Mouse (Mus musculus): Measurements from ENCODE around the gene Fcgr1. TPM values are rescaled to one million over a fixed set of nuclear protein-coding genes. Genes with fewer than 3 reads are reported as not detected.
"Not testable (repeated sequence)": the region's sequence is repeated elsewhere in the genome, so short reads cannot be mapped to it uniquely, and the experiment has no call there.

The Fcgr1 gene
- polyA plus RNA-seq, 1 experiment from 2014 or later = 0.56 TPM

DNA sequence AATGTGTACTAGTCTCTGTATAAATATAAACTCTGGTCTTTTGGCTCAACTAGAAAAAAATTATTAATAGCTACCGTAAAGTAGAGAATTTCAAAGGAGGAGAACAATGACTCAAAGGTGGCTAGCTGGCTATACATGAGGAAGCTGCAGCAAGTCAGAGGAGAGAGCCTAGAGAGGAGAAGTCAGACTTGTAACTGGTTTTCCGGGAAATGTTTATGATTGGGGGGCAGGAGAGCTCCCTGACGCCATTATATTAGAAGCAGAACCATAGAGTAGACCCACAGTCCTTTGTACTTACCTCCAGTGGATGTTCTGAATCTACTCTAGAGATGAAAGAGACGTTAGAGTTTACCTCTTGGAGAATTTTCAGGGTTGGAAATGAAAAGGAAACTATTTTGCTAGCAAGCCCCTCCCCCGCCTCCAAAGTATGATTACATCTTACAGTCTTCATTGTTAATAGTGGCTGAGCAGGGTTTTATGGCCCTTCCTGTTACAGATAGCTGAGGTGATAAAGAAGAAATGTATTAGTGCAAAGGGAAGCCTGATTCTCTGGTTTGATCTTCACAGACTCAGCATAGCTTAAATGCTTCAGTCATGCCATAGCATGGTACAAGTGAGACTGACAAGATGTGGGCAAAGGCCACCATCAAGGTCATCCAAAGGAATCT lies 37.7 kb downstream of the Fcgr1 start:
- ATAC-seq = no peak
- whole genome bisulfite sequencing = 86% methylated on average over 5 of the region's 5 CpGs
- H3K4me2 ChIP-seq = no peak overlapping the region
- no peaks in the 10 kb centered on the region for H3K27me3 ChIP-seq
- no peak overlapping the region for H3K27ac ChIP-seq
- no peak overlapping the region for H3K9ac ChIP-seq
- no peaks in the 10 kb centered on the region for H3K36me3 ChIP-seq (ENCODE audit: poor library complexity, severe bottlenecking)
- H3K9me3 ChIP-seq (replicated peaks) = no peaks in the 10 kb centered on the region
- no peak overlapping the region for H3K4me3 ChIP-seq
- no peaks in the 10 kb centered on the region for H3K4me1 ChIP-seq

DNA sequence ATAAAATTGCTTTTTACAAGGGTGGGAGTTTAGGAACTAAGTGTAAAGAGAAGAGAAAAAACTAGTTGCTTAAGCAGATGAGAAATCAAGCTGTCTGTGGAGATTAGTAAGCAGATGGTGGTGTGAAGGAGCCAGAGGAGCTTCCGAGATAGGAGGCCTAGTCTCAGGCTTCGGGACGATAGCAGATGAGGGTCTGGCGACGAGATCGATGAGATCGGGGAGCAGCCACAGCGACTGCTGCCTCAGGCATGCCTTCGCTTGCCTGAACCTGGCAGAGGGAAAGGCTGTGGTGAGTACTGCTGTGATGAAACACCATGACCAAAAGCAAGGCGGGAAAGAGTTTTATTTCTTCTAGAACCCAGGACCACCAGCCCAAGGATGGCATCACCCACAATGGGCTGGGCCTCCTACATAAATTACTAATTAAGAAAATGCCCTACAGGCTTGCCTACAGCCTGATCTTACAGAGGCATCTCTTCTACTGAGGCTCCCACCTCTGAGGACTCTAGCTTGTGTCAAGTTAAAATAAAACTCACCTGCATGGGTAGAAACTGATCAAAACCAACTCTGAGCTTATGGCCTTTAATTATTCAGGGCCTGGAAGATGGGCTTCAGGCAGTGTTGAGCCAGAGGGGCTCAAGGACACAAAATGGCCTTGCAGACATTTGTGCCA lies 39.0 kb downstream of the Fcgr1 start:
- ATAC-seq = no peak
- no peaks in the 10 kb centered on the region for H3K9me3 ChIP-seq (replicated peaks)
- H3K4me2 ChIP-seq = no peak overlapping the region
- H3K4me1 ChIP-seq = no peaks in the 10 kb centered on the region
- no peak overlapping the region for H3K4me3 ChIP-seq
- H3K27me3 ChIP-seq = no peaks in the 10 kb centered on the region
- H3K27ac ChIP-seq = no peak overlapping the region
- no peaks in the 10 kb centered on the region for H3K36me3 ChIP-seq (ENCODE audit: poor library complexity, severe bottlenecking)
- 69% methylated on average over 10 of the region's 10 CpGs for whole genome bisulfite sequencing
- no peak overlapping the region for H3K9ac ChIP-seq

DNA sequence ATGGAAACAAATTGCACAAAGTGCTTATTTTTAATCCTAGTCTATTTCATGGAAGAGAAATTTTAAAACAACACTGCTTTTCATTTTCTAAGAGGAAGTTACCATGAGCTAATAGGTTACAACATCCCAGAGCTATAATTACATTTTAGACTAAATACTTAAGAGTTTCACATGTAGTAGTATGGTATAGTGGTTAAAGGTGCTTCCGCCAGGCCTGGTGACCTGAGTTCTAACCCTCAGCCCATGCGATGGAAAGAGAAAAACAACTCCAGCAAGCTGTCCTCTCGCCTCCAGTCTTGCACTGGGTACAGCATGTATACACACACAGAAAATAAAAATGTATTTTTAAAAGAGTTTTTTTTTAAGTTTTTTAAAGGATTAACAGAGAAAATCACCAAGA lies 42.0 kb downstream of the Fcgr1 start:
- no peaks in the 10 kb centered on the region for H3K9me3 ChIP-seq (replicated peaks)
- no peak overlapping the region for H3K9ac ChIP-seq
- H3K27ac ChIP-seq = no peak overlapping the region
- H3K36me3 ChIP-seq (ENCODE audit: poor library complexity, severe bottlenecking) = no peaks in the 10 kb centered on the region
- no peak for ATAC-seq
- no peak overlapping the region for H3K4me2 ChIP-seq
- no peaks in the 10 kb centered on the region for H3K27me3 ChIP-seq
- 93% methylated on average over 3 of the region's 3 CpGs for WGBS
- H3K4me1 ChIP-seq = peaks cover 25% of the 10 kb centered on the region
- H3K4me3 ChIP-seq = no peak overlapping the region

DNA sequence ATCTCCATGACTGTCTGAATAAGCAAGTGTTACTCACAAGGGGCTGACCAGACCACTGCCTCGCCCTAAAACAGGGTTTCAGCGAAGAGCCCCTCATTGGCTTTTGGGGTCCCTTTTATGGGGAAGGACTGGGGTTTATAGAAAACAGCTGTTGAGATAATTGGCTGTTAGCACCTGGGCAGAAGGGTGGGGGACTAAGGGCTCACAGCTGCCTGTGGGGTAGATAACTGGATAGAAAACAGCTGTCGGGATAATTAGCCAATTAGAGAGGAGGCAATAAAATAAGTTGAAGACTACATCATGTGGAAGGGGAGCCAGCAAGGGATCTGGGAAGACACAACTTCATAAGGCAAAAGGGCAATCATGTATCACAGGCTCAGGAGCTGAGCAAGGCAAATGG lies 42.9 kb downstream of the Fcgr1 start:
- Histone ChIP-seq H3K9me3 (replicated peaks) (no peaks in the 10 kb centered on the region), H3K27ac (no peak overlapping the region), H3K9ac (no peak overlapping the region), H3K4me1 (peaks cover 25% of the 10 kb centered on the region), H3K27me3 (no peaks in the 10 kb centered on the region), H3K4me2 (no peak overlapping the region), H3K4me3 (no peak overlapping the region), H3K36me3 (ENCODE audit: poor library complexity, severe bottlenecking) (no peaks in the 10 kb centered on the region)
- WGBS = 74% methylated on average over 3 of the region's 3 CpGs
- no peak for ATAC-seq

DNA sequence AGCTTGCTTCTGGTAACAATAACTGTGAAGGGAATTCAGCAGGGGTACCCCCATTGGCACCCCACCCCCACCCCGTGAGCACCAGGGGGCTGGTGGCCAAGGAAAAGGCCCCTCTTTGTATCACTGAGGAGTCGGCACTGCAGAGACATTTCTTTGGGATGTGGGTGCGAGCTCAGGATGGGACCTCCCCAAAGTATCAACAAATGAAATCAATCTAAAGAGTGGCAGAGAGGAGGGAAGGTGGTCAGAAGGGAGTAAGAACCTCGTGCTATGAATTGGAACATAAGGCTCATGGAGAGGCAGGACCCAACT lies 44.8 kb downstream of the Fcgr1 start:
- peak overlapping the region; percentile 45; the same call in 1 of the 2 replicates for H3K4me3 ChIP-seq

DNA sequence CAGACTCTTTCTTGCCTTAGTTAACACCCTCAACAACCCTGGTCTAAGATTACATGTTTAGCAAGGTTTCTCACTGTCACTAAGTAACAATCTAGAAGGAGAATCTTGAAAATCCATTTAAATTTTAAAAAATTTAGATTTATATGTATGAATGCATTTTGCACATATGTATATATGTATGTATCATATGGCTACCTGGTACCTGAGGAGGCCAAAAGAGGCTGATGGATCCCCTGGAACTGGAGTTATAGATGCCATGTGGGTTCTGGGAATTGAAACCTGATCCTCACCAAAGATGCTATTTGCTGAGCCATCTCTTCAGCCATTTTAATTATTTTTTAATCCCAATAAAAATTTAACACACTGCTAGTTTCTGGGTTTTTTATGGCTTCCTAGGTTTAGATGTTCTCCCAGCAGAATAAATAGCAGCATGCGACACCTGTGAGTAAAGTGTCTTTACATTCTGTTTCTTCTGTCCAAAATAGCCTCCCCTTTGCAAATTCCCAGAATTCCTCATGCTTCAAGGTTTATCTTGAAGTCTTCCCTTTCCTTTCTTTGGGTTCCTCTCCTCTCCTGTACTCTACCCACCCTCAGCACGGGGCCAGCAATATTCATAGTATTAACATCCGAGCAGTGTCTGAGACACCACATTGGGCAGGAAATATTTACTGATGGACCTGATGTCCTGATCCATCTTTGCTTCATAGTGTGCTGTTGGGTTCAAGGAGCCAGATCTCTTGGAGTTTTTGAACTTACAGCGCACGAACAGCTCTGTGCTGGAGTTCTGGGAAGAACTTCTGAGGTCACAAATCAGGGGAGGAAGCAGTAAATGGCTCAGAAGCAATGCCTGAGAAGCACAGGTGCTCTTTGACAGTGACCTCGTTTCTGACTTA lies 45.4 kb downstream of the Fcgr1 start:
- no peak overlapping the region for H3K27ac ChIP-seq
- H3K9ac ChIP-seq = peak overlapping the region; percentile 73
- no peak for ATAC-seq
- H3K9me3 ChIP-seq (replicated peaks) = no peaks in the 10 kb centered on the region
- H3K36me3 ChIP-seq (ENCODE audit: poor library complexity, severe bottlenecking) = no peaks in the 10 kb centered on the region
- no peaks in the 10 kb centered on the region for H3K27me3 ChIP-seq
- peak overlapping the region; percentile 45 for H3K4me3 ChIP-seq
- 54% methylated on average over 6 of the region's 6 CpGs for WGBS
- peak overlapping the region; percentile 62 for H3K4me2 ChIP-seq
- H3K4me1 ChIP-seq = peaks cover 39% of the 10 kb centered on the region

More for the DNA sequence above, 44.8 kb downstream of the Fcgr1 start:
- no peaks in the 10 kb centered on the region for H3K36me3 ChIP-seq (ENCODE audit: poor library complexity, severe bottlenecking)
- H3K9me3 ChIP-seq (replicated peaks) = no peaks in the 10 kb centered on the region
- H3K4me2 ChIP-seq = peak overlapping the region; percentile 62
- H3K9ac ChIP-seq = 0 out of 2 replicates have a peak overlapping the region, but pooled peaks have one; percentile 73
- H3K27me3 ChIP-seq = no peaks in the 10 kb centered on the region
- ATAC-seq = no peak
- WGBS = 49% methylated on average over 4 of the region's 4 CpGs
- H3K27ac ChIP-seq = no peak overlapping the region
- peaks cover 34% of the 10 kb centered on the region for H3K4me1 ChIP-seq

DNA sequence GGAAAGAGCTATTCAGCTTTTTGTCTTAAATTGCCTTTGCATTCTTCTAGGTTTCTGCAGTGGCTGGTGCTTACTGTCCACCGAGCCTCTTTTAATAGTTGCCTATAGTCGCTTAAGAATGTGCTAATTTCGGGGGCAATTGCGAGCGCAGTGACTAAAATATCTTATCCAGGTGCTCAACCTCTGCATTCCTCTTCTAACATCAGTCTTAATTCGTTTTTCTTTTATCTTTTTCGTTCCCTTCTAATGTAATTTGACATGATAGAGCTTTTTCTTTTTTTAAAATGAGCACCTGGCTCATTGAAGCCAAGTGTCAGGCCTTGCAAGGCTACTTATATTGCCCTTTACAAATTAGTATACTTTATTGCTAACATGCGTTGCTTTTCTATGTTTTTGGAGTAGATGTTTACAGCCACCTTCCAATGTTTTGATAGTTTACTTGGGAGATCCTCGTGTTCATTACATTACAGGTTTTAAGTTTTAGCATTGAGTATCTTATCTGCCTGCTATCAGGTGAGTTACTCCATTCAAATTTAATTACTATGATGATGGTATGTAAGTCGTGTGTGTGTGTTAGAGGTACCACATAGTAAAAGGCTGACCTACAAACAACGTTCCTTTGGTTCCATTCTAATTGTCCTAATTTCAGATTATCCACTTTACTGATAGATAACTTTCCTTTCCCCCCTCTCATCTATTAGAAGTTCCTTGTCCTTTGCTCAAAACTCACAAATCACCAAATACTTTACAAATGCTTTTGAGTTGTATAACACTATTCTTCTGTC lies 46.2 kb downstream of the Fcgr1 start:
- no peak for ATAC-seq
- Histone ChIP-seq H3K36me3 (ENCODE audit: poor library complexity, severe bottlenecking) (no peaks in the 10 kb centered on the region), H3K27ac (peak overlapping the region; percentile 71), H3K4me2 (peak overlapping the region; percentile 62), H3K9me3 (replicated peaks) (no peaks in the 10 kb centered on the region), H3K4me1 (peaks cover 39% of the 10 kb centered on the region), H3K4me3 (peak overlapping the region; percentile 45), H3K9ac (peak overlapping the region; percentile 73), H3K27me3 (no peaks in the 10 kb centered on the region)
- WGBS = 2% methylated on average over 11 of the region's 11 CpGs

DNA sequence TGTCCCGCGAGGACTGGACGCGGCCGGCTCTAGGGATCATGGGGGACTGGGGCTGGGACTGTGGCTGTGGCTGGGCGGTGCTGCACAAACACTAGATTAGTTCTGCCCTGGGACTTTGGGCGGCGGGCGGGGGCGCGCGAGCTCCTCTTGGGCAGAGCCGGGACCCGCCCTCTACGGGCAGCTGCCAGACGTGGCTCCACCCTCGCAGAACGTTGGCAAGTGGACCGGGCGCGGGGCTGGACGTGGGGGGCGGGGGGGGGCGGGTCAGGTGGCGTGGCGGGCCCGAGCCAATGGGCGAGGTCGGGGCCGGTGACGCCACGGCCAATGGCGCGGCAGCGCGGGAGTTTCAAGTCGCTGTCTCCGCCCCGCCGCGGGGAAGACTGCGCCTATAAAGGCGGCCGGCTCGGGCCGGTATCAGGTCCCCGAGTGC lies 47.3 kb downstream of the Fcgr1 start, which contains the start of gene Hist2h3c1:
Gene Hist2h3c1 (plus strand): TSS at position 259 of the 430 bp plus-strand sequence.
- peak within 1 kb of the TSS; percentile 62 for H3K4me2 ChIP-seq
- peak; percentile 90 for ATAC-seq

DNA sequence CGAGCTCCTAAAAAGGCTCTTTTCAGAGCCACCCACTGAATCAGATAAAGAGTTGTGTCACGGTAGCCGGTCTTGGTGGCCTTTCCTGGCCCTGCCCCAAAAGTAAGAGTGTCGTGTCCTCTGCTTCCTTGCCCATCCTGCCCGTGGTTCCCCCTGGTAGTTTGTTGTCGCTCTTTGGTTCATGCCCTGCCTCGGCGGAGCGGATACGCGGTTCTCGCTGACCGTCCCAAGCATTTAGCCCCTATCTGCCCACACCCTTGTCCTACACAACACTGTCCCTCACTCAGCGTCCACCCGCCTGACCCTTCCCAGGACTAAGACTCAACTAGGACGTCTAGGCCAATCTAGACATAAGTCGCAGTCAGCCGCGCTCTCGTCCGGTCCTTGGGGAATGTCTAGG lies 47.8 kb downstream of the Fcgr1 start:
- peak overlapping the region; percentile 38 for H3K4me3 ChIP-seq
- 0% methylated on average over 10 of the region's 21 CpGs for WGBS
- H3K9ac ChIP-seq = peak overlapping the region; percentile 60; the same call in 1 of the 2 replicates
- H3K4me2 ChIP-seq = peak overlapping the region; percentile 51
- not testable (repeated sequence) for ATAC-seq; H3K36me3 ChIP-seq (ENCODE audit: poor library complexity, severe bottlenecking); H3K9me3 ChIP-seq (replicated peaks); H3K27me3 ChIP-seq
- peak overlapping the region; percentile 80 for H3K27ac ChIP-seq
- peaks cover 42% of the 10 kb centered on the region for H3K4me1 ChIP-seq

More for the DNA sequence above, 47.3 kb downstream of the Fcgr1 start, which contains the start of gene Hist2h3c1:
- not testable (repeated sequence) for H3K9me3 ChIP-seq (replicated peaks); H3K27me3 ChIP-seq; H3K36me3 ChIP-seq (ENCODE audit: poor library complexity, severe bottlenecking)
- WGBS = 0% methylated on average over 1 of the region's 47 CpGs
- Histone ChIP-seq H3K4me3 (peak within 1 kb of the TSS; percentile 45), H3K4me1 (peaks cover 39% of the 10 kb centered on the region), H3K9ac (peak within 1 kb of the TSS; percentile 73), H3K27ac (peak within 1 kb of the TSS; percentile 80)

DNA sequence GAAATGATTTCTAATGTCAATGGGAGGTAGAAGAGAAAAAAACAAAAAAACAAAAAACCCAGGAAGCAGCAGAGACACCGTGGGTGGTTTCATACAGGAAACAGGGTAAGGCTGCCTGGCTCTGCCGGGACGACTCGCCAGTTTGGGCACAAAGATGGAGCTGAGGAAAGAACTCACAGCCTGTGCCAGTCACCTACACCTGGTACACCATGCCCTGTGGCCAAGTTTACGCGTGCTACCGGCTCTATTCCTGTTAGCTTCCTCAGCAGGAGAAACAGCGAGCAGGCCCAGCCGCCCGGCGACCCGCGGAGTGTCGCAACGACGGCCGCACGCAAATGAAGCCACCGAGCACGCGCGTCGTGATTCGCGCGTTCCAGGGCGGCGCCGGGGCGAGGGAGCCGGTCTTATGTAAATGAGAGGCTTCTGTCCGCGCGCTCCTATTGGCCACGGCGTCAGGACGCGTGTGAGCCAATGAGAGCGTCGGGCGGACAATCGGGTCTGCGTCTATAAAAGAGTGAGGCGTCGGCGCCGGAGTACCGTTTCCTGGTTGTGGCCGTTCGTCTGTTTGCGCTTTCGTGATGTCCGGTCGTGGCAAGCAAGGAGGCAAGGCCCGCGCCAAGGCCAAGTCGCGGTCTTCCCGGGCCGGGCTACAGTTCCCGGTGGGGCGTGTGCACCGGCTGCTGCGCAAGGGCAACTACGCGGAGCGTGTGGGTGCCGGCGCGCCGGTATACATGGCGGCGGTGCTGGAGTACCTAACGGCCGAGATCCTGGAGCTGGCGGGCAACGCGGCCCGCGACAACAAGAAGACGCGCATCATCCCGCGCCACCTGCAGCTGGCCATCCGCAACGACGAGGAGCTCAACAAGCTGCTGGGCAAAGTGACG lies 48.5 kb downstream of the Fcgr1 start, which contains the start of gene Hist2h2aa1:
Gene Hist2h2aa1 (plus strand): TSS at position 495 of the 884 bp plus-strand sequence.
- H3K4me3 ChIP-seq = peak within 1 kb of the TSS; percentile 48
- H3K27me3 ChIP-seq; H3K9me3 ChIP-seq (replicated peaks); H3K36me3 ChIP-seq (ENCODE audit: poor library complexity, severe bottlenecking): not testable (repeated sequence)
- peak within 1 kb of the TSS; percentile 79 for H3K9ac ChIP-seq
- H3K4me2 ChIP-seq = peak within 1 kb of the TSS; percentile 70
- ATAC-seq = peak; percentile 91
- WGBS = under 1% methylated on average over 27 of the region's 88 CpGs
- peaks cover 46% of the 10 kb centered on the region for H3K4me1 ChIP-seq
- H3K27ac ChIP-seq = peak within 1 kb of the TSS; percentile 96

Data from forebrain, embryonic 13.5 days (tissue).